In genomic region chr4:59558096-59558720, GRCm38 (mm10) we compare ENCODE assay signal across 17 mouse cellular contexts. TPM values are rescaled to one million over a fixed set of nuclear protein-coding genes. Genes with fewer than 3 reads are reported as not detected.
DNase-seq lines count a peak whose midpoint lies in the region; ATAC-seq lines count a peak whose summit lies in the region.
"Had no signal": no experiment of that assay in that cellular context is flagged by ENCODE, and none has a peak within 500 bp of the region (broad histone marks: within the 10 kb centered on the region; RNA-seq: fewer than 3 reads in every experiment).

No protein-coding gene starts in this region.

- no peaks in the 10 kb centered on the region for H3K36me3 ChIP-seq in midbrain, embryonic 11.5 days (ENCODE audit: control insufficient read depth, insufficient read depth, low read length)
- H3K36me3 ChIP-seq in midbrain, embryonic 14.5 days (ENCODE audit: control insufficient read depth, insufficient read depth, low read length) = no peaks in the 10 kb centered on the region
- H3K36me3 ChIP-seq: heart, embryonic 10.5 days; limb, embryonic 10.5 days had no signal

- no peaks in the 10 kb centered on the region for H3K27me3 ChIP-seq in midbrain, embryonic 11.5 days (ENCODE audit: control insufficient read depth, insufficient read depth, low read length)
- H3K27me3 ChIP-seq in midbrain, embryonic 14.5 days (ENCODE audit: control insufficient read depth, insufficient read depth, low read length) = no peaks in the 10 kb centered on the region
- H3K27me3 ChIP-seq: Patski had no signal

- no peak for ATAC-seq in midbrain, embryonic 11.5 days (ENCODE audit: low FRiP score)
- no peak for ATAC-seq in midbrain, embryonic 14.5 days (ENCODE audit: low FRiP score, low TSS enrichment)
- ATAC-seq: forebrain, embryonic 16.5 days; inflammation-experienced regulatory T-cells, adult 6 months; Patski had no signal

- no peaks in the 10 kb centered on the region for H3K9me3 ChIP-seq in midbrain, embryonic 11.5 days (ENCODE audit: control insufficient read depth, low read length)
- no peaks in the 10 kb centered on the region for H3K9me3 ChIP-seq in midbrain, embryonic 14.5 days (ENCODE audit: control insufficient read depth, low read length)
- H3K9me3 ChIP-seq: heart, embryonic 10.5 days; limb, embryonic 10.5 days had no signal

- no peaks in the 10 kb centered on the region for H3K4me1 ChIP-seq in midbrain, embryonic 11.5 days (ENCODE audit: control insufficient read depth, insufficient read depth, low read length)
- no peaks in the 10 kb centered on the region for H3K4me1 ChIP-seq in midbrain, embryonic 14.5 days (ENCODE audit: control insufficient read depth, insufficient read depth, low read length)
- H3K4me1 ChIP-seq: heart, embryonic 10.5 days; limb, embryonic 10.5 days had no signal

- H3K27ac ChIP-seq in midbrain, embryonic 11.5 days (ENCODE audit: low read depth, low read length) = no peak overlapping the region
- no peak overlapping the region for H3K27ac ChIP-seq in midbrain, embryonic 14.5 days (replicated peaks; ENCODE audit: low read depth, low read length)
- H3K27ac ChIP-seq: heart, embryonic 10.5 days; limb, embryonic 10.5 days had no signal

- 73% methylated on average over 6 of the region's 6 CpGs for WGBS in midbrain, embryonic 11.5 days
- WGBS in midbrain, embryonic 14.5 days = 75% methylated on average over 6 of the region's 6 CpGs

- intact Hi-C loops in heart, postnatal 10 days (cut with DNase I) = no loop called here

- H3K4me3 ChIP-seq in midbrain, embryonic 11.5 days (ENCODE audit: low read depth, low read length) = no peak overlapping the region
- no peak overlapping the region for H3K4me3 ChIP-seq in midbrain, embryonic 14.5 days (replicated peaks; ENCODE audit: low read depth, low read length)
- H3K4me3 ChIP-seq: heart, embryonic 10.5 days; limb, embryonic 10.5 days; myocyte had no signal

- H3K4me2 ChIP-seq in midbrain, embryonic 11.5 days = no peak overlapping the region
- H3K4me2 ChIP-seq in midbrain, embryonic 14.5 days (ENCODE audit: low read length) = no peak overlapping the region

- no peak overlapping the region for H3K9ac ChIP-seq in midbrain, embryonic 11.5 days (ENCODE audit: low read length)
- no peak overlapping the region for H3K9ac ChIP-seq in midbrain, embryonic 14.5 days (replicated peaks; ENCODE audit: low read length)

- DNase-seq in midbrain, embryonic 11.5 days (ENCODE audit: low spot score, missing footprints) = peak; percentile 64
- DNase-seq in midbrain, embryonic 14.5 days = no peak
- peak; percentile 44 for DNase-seq in kidney, adult 18-20 months
- peak; percentile 69 to 85 for DNase-seq in kidney, postnatal 36 days
- no peak for DNase-seq in embryo, embryonic 10 days (ENCODE audit: low spot score)
- no peak for DNase-seq in heart, postnatal 10 days
- DNase-seq in lung, postnatal 14 days = no peak
- DNase-seq: cerebellum, adult 11-12 months; gastrocnemius, postnatal 14 days; heart, postnatal 4 days; lung, postnatal 10 days had no signal

RNA-seq across cellular contexts. Expression of gene Ptbp3, which starts 9.0 kb away (rescaled TPM):
- 29.6 and 31.1 TPM in 2 replicates for polyA plus RNA-seq in midbrain, embryonic 11.5 days (2014; fragmentation: Nextera tagmentation; extraction: Ambion mirVana)
- 23.7 and 24.7 TPM in 2 replicates for polyA plus RNA-seq in midbrain, embryonic 14.5 days (2014; fragmentation: Nextera tagmentation; extraction: Ambion mirVana)
- 10 to 100 TPM; 57.4 to 57.9 TPM for total RNA-seq in heart, postnatal 10 days (2021)

RNA-seq across cellular contexts. Expression of gene Hsdl2, which starts 23.2 kb away (rescaled TPM):
- polyA plus RNA-seq in midbrain, embryonic 11.5 days (2014; fragmentation: Nextera tagmentation; extraction: Ambion mirVana) = 30.6 and 34.2 TPM in 2 replicates
- polyA plus RNA-seq in midbrain, embryonic 14.5 days (2014; fragmentation: Nextera tagmentation; extraction: Ambion mirVana) = 30.5 and 31.7 TPM in 2 replicates
- 100 to 1,000 TPM; 253 to 276 TPM for total RNA-seq in heart, postnatal 10 days (2021)

Comparison
In these comparisons a context has a peak if more than half of its experiments do, and no peak if none do; other contexts are left out.
1. DNase-seq: peak in midbrain, embryonic 11.5 days (single experiment), kidney, adult 18-20 months (single experiment) and kidney, postnatal 36 days (2 of 2); none in midbrain, embryonic 14.5 days (single experiment), embryo, embryonic 10 days (single experiment), heart, postnatal 10 days (0 of 2) and lung, postnatal 14 days (single experiment).